Mouse (Mus musculus): Measurements from ENCODE around the gene Plxnb1.

- no peak for TF ChIP-seq CTCF (IDR thresholded peaks at IDR 0.05; ENCODE audit: low read depth)
- TF ChIP-seq EP300 (optimal IDR thresholded peaks at IDR 0.05): no peak
Observed at GRCm38 (mm10) chr9:109050674-109050997, 44.6 kb upstream of the Plxnb1 start.
